Mouse (Mus musculus) midbrain, embryonic 10.5 days (tissue): ENCODE data around the gene Nbr1. TPM values are rescaled to one million over a fixed set of nuclear protein-coding genes. Genes with fewer than 3 reads are reported as not detected.
"Not testable (repeated sequence)": the region's sequence is repeated elsewhere in the genome, so short reads cannot be mapped to it uniquely, and the experiment has no call there.

Source experiments
- DNase-seq: peaks from one replicate; pipeline ENCODE4 v3.0.0-alpha.2; 2017; ENCODE audit warnings: low spot score
- H3K27ac ChIP-seq: fragments of 300-500 bp; sonication (generic); replicated peaks from 2 replicates; pipeline ENCODE4 v1.5.1; 2016; ENCODE audit warnings: mild to moderate bottlenecking
- H3K27me3 ChIP-seq: fragments of 300-500 bp; sonication (generic); 2 replicates; pipeline ENCODE4 v1.6.1; 2016; ENCODE audit warnings: low read depth, mild to moderate bottlenecking; ENCODE audit not compliant: poor library complexity, severe bottlenecking
- H3K36me3 ChIP-seq: fragments of 300-500 bp; sonication (generic); 2 replicates; pipeline ENCODE4 v1.6.1; 2016; ENCODE audit warnings: mild to moderate bottlenecking, moderate library complexity
- H3K4me1 ChIP-seq: fragments of 300-500 bp; sonication (generic); 2 replicates; pipeline ENCODE4 v1.6.1; 2016
- H3K4me3 ChIP-seq: fragments of 300-500 bp; sonication (generic); 2 replicates; pipeline ENCODE4 v1.5.1; 2016; ENCODE audit warnings: mild to moderate bottlenecking, moderate library complexity
- H3K9me3 ChIP-seq: fragments of 300-500 bp; sonication (generic); replicated peaks from 2 replicates; pipeline ENCODE4 v1.6.1; 2016; ENCODE audit warnings: mild to moderate bottlenecking
- WGBS: fragments of 180-500 bp; shearing (Covaris S2); methylation state at CpG from one replicate; pipeline ENCODE4 v1.1.7; 2016; 5-methylcytosine and 5-hydroxymethylcytosine counted together
- polyA plus RNA-seq: library from polyadenylated mRNA; unstranded; fragments of >200 nt; fragmentation: Nextera tagmentation; extraction: Ambion mirVana; gene quantifications from 2 replicates; pipeline ENCODE4 v1.2.1, GENCODE M21; 2016

Nbr1 gene
- polyA plus RNA-seq, 1 experiment from 2014 or later, result 69.9 TPM

DNA sequence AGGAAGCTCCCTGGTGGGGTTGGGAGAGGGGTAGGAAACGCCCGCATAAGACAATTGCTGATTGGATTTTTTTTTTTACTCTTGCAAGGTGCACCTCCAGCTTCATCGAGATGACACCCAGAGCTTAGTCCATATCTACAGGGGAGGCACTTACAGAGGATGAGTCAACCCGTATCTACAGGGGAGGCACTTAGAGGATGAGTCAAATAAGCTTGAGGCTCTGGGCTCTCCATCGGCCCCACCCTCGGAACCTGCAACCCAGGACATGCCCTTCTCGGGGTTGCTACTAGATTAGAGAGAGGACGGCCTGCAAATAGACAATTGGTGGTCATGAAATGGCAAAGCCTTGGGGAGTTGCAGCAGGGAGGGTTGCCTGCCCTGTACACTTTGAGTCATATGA lies 64.2 kb downstream of the Nbr1 start:
- peaks cover 42% of the 10 kb centered on the region for H3K4me1 ChIP-seq
- no peak for DNase-seq
- H3K4me3 ChIP-seq, result no peak overlapping the region
- H3K27me3 ChIP-seq, result no peaks in the 10 kb centered on the region
- H3K36me3 ChIP-seq, result no peaks in the 10 kb centered on the region
- 94% methylated on average over 8 of the region's 8 CpGs for WGBS
- H3K27ac ChIP-seq, result no peak overlapping the region
- no peaks in the 10 kb centered on the region for H3K9me3 ChIP-seq

- Histone ChIP-seq H3K36me3 (no peaks in the 10 kb centered on the region), H3K27me3 (no peaks in the 10 kb centered on the region), H3K27ac (peak overlapping the region; percentile 85), H3K4me1 (peaks cover 42% of the 10 kb centered on the region), H3K9me3 (no peaks in the 10 kb centered on the region), H3K4me3 (peak overlapping the region; percentile 43)
- 14% methylated on average over 18 of the region's 18 CpGs for WGBS
- peak; percentile 19 for DNase-seq
These were observed 65.2 kb downstream of the Nbr1 start for GRCm38 (mm10) chr11:101616948-101617767.

DNA sequence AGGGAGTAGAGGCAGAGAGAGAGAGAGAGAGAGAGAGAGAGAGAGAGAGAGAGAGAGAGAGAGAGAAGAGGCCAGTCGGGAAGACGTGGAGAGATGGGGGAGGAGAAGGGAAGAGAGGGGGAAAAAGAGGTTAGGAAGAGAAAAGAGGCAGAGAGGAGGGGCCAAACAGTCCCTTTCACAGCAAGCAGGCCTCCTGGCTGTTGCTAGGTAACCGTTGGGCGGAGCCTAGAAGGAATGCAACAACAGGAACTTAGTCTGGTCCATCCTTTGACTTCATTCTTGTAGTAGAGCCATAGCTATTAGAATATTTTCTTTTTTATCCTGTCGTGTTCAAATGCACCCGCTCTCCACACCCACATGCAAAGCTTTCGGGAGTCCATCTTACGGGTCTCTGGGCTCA lies 65.9 kb downstream of the Nbr1 start:
- H3K27me3 ChIP-seq, result no peaks in the 10 kb centered on the region
- WGBS, result 4% methylated on average over 8 of the region's 8 CpGs
- H3K4me1 ChIP-seq, result peaks cover 42% of the 10 kb centered on the region
- H3K4me3 ChIP-seq, result peak overlapping the region; percentile 43
- H3K9me3 ChIP-seq, result no peaks in the 10 kb centered on the region
- peak; percentile 87 for DNase-seq
- H3K36me3 ChIP-seq, result no peaks in the 10 kb centered on the region
- H3K27ac ChIP-seq, result peak overlapping the region; percentile 85

- peak overlapping the region; percentile 43 for H3K4me3 ChIP-seq
- no peaks in the 10 kb centered on the region for H3K27me3 ChIP-seq
- 83% methylated on average over 3 of the region's 3 CpGs for WGBS
- H3K36me3 ChIP-seq, result no peaks in the 10 kb centered on the region
- no peak for DNase-seq
- peak overlapping the region; percentile 85 for H3K27ac ChIP-seq
- H3K9me3 ChIP-seq, result no peaks in the 10 kb centered on the region
- H3K4me1 ChIP-seq, result peaks cover 38% of the 10 kb centered on the region
These were observed 66.6 kb downstream of the Nbr1 start for GRCm38 (mm10) chr11:101618596-101618995.

DNA sequence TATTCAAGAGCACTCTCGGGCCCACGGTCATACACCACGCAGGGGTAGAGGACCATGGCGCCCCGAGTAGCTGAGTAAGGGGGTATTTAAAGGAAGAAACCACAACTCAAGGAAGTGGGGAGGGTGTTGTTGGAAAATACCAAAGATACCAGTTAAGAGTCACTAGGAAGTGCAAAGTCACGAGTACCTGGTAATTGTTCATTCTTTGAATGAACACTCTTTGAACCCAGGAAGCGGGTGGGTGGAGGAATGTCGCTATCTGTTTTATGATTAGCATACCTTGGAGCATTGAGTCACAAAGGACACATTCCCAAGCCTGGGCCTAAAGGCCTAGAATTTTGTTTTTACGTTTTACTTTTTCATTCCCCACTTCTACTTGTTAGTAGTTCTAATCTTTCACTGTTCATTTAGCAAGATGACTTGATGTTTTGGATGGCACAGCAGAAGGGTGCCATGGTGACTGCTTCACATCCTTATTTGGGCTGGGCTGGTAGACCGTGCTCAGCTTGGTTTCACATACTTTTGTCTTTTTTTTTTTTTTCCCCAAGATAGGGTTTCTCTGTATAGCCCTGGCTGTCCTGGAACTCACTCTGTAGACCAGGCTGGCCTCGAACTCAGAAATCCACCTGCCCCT lies 68.2 kb downstream of the Nbr1 start:
- not testable (repeated sequence) for DNase-seq, H3K27me3 ChIP-seq, H3K27ac ChIP-seq, H3K36me3 ChIP-seq, H3K9me3 ChIP-seq, H3K4me3 ChIP-seq
- WGBS, result 89% methylated on average over 11 of the region's 11 CpGs
- peaks cover 23% of the 10 kb centered on the region for H3K4me1 ChIP-seq

DNA sequence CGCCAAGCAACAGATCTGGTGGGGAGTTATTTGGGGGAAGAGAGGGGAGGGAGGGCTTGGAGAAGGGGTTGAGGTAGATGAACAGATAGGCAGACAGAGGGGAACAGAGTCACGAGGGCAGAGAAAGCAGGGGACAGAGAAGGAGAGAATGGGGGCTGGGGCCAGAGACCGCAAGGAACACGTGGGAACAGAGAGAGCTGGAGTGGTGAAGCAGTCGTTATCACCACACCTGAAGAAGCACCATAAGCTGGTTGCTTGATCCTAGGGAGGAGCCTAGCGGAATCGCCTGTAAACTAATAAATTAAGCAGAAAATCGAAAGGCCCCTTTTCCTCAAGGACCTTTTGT lies 74.7 kb downstream of the Nbr1 start:
- no peak for DNase-seq
- WGBS, result 4% methylated on average over 8 of the region's 8 CpGs
- Histone ChIP-seq H3K27ac (peak overlapping the region; percentile 98), H3K4me3 (peak overlapping the region; percentile 55), H3K27me3 (no peaks in the 10 kb centered on the region), H3K36me3 (0 out of 2 replicates have a peak, but pooled peaks cover 7% of the 10 kb centered on the region), H3K9me3 (no peaks in the 10 kb centered on the region), H3K4me1 (peaks cover 21% of the 10 kb centered on the region)

GRCm38 (mm10) chr11:101626995-101627856 lies 75.3 kb downstream of the Nbr1 start, which contains the start of gene Rdm1:
TSS of gene Rdm1 (plus strand) at chr11:101627195.
- Histone ChIP-seq H3K27me3 (no peaks in the 10 kb centered on the region), H3K9me3 (no peaks in the 10 kb centered on the region), H3K4me3 (peak within 1 kb of the TSS; percentile 70), H3K36me3 (0 out of 2 replicates have a peak, but pooled peaks cover 7% of the 10 kb centered on the region), H3K27ac (peak within 1 kb of the TSS; percentile 98), H3K4me1 (peaks cover 21% of the 10 kb centered on the region)
- DNase-seq, result peak; percentile 90
- whole genome bisulfite sequencing, result under 1% methylated on average over 34 of the region's 34 CpGs

DNA sequence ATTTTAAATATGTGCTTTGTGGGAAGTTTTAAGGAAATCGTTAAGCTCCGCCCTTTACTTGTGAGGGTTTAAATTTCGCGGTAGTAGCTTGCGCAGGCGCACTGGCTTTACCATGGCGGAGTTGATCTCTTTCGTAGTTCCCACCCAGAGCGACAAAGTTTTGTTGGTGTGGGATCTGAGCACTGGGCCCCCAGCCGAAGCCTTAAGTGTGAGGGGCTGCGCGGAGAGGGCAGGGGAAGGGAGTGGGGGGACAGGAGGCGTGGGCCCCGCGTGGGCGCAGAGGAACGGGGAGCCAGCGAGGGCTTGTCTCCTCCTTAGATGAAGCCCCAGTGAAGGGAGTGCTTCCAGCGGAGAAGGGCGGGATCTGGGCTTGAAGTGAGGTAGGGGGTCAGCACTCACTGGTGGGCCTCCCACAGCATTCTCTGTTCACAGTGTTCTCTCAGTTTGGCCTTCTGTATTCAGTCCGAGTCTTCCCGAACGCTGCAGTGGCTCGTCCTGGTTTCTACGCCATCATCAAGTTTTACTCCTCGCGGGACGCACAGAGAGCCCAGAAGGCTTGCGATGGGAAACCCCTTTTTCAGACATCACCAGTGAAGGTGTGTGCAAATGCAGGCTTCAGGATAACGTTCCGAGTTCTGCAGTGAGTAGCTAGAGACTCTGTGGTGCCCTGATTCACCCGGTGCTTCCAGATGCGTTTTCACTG lies 76.1 kb downstream of the Nbr1 start:
- Histone ChIP-seq H3K27ac (peak overlapping the region; percentile 98), H3K27me3 (no peaks in the 10 kb centered on the region), H3K4me1 (peaks cover 21% of the 10 kb centered on the region), H3K36me3 (peaks cover 9% of the 10 kb centered on the region; the same call in 1 of the 2 replicates), H3K4me3 (peak overlapping the region; percentile 70), H3K9me3 (no peaks in the 10 kb centered on the region)
- under 1% methylated on average over 33 of the region's 33 CpGs for WGBS
- peak; percentile 93 for DNase-seq

DNA sequence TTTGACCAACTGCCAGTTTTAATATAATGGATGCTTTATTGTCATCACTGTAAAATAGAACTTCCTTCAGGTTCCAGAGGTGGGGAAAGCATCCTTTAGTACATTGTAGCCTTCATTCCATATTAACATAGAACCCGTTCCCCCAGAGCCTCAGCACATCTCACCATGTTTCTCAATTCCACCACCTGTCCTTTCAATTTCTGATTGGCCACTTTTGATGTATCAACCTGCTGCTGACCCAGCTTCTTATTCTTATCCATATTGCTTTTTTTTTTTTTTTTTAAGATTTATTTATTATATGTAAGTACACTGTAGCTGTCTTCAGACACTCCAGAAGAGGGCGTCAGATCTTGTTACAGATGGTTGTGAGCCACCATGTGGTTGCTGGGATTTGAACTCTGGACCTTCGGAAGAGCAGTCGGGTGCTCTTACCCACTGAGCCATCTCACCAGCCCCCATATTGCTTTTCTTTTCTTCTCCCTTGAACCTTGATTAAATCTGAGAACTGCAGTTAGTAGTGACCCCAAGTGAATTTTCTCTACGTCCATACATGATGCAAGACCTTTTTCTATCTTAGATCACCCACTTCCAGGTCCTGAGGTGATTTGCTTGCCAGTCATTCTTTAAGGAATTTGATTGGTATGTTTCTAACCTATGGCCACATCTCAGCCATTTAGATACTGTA lies 76.9 kb downstream of the Nbr1 start:
- H3K9me3 ChIP-seq, DNase-seq, H3K27me3 ChIP-seq: not testable (repeated sequence)
- Histone ChIP-seq H3K4me1 (peaks cover 21% of the 10 kb centered on the region), H3K27ac (peak overlapping the region; percentile 98; the same call in 1 of the 2 replicates), H3K4me3 (peak overlapping the region; percentile 70), H3K36me3 (peaks cover 17% of the 10 kb centered on the region; the same call in 1 of the 2 replicates)
- 75% methylated on average over 4 of the region's 5 CpGs for WGBS
